Mouse (Mus musculus) CH12.LX (cell line): Measurements from ENCODE around the gene Tox2. TPM values are rescaled to one million over a fixed set of nuclear protein-coding genes. Genes with fewer than 3 reads are reported as not detected.

Source experiments
- DNase-seq: peaks from one replicate; pipeline ENCODE4 v3.0.0-alpha.2; 2013; ENCODE audit errors: extremely low read depth
- H3K27ac ChIP-seq: 2 replicates; pipeline ENCODE4 v1.5.1; 2012; ENCODE audit warnings: low read depth, mild to moderate bottlenecking, control low read depth, moderate library complexity; ENCODE audit not compliant: insufficient read depth
- H3K27me3 ChIP-seq: replicated peaks from 2 replicates; pipeline ENCODE3; 2012; ENCODE audit warnings: inconsistent platforms
- H3K36me3 ChIP-seq, 2 experiments: replicated peaks in 1 of 2; 2 replicates each; pipeline versions ENCODE3 to v1.6.1; 2012; ENCODE audit warnings: inconsistent platforms in 1 of 2, low read length in 1 of 2, mild to moderate bottlenecking in 1 of 2, mixed read lengths in 1 of 2, moderate library complexity in 1 of 2; ENCODE audit not compliant: control insufficient read depth in 1 of 2, insufficient read depth in 1 of 2
- H3K4me1 ChIP-seq, 2 experiments: 2 replicates each; pipeline ENCODE4 v1.6.1; 2012; ENCODE audit warnings: inconsistent platforms in 1 of 2, moderate library complexity in 1 of 2; ENCODE audit not compliant: insufficient read depth in 2 of 2, control insufficient read depth in 1 of 2
- H3K4me2 ChIP-seq: 2 replicates; pipeline ENCODE4 v1.6.1; 2012; ENCODE audit warnings: low read depth, mild to moderate bottlenecking, control low read depth; ENCODE audit not compliant: poor library complexity, insufficient read depth, severe bottlenecking
- H3K4me3 ChIP-seq, 3 experiments: fragments of 150-350 bp in 1 of 3; sonication (generic) in 1 of 3; replicated peaks in 1 of 3; 2 replicates each; pipeline versions ENCODE3 to v1.5.1; 2011 to 2012; ENCODE audit warnings: low read depth in 2 of 3, low read length in 2 of 3, mild to moderate bottlenecking in 2 of 3, moderate library complexity in 2 of 3, control low read depth in 1 of 3, improper control_type of control experiment in 1 of 3, inconsistent platforms in 1 of 3, mixed read lengths in 1 of 3; ENCODE audit not compliant: poor library complexity in 1 of 3
- H3K79me2 ChIP-seq: replicated peaks from 2 replicates; pipeline ENCODE4 v1.6.1; 2012; ENCODE audit warnings: mild to moderate bottlenecking, moderate library complexity; ENCODE audit not compliant: control insufficient read depth, poor library complexity, insufficient read depth, severe bottlenecking; ENCODE audit errors: extremely low read depth
- H3K9ac ChIP-seq: 2 replicates; pipeline ENCODE4 v1.6.1; 2012; ENCODE audit warnings: low read depth, mild to moderate bottlenecking, control low read depth, moderate library complexity; ENCODE audit not compliant: insufficient read depth
- H3K9me3 ChIP-seq: replicated peaks from 2 replicates; pipeline ENCODE3; 2012; ENCODE audit warnings: low read length, inconsistent platforms, mixed read lengths
- BHLHE40 ChIP-seq: IDR thresholded peaks from 2 replicates; pipeline ENCODE4 v1.6.1; 2011; ENCODE audit warnings: mild to moderate bottlenecking, low read depth, low read length, improper control_type of control experiment
- CHD1 ChIP-seq: IDR thresholded peaks from 2 replicates; pipeline ENCODE4 v1.6.1; 2012; ENCODE audit warnings: low read depth, low read length, improper control_type of control experiment, inconsistent platforms
- CTCF ChIP-seq, 2 experiments: IDR thresholded peaks in 1 of 2; conservative IDR thresholded peaks in 1 of 2; 2 replicates each; pipeline ENCODE4 v1.5.1; 2011 to 2012; ENCODE audit warnings: low read depth in 2 of 2, low read length in 2 of 2, improper control_type of control experiment in 1 of 2, inconsistent platforms in 1 of 2, mild to moderate bottlenecking in 1 of 2, moderate library complexity in 1 of 2
- EP300 ChIP-seq: IDR thresholded peaks from 2 replicates; pipeline ENCODE4 v1.6.1; 2011; ENCODE audit warnings: low read length, improper control_type of control experiment
- ETS1 ChIP-seq: conservative IDR thresholded peaks from 2 replicates; pipeline ENCODE4 v1.6.1; 2012; ENCODE audit warnings: low read depth, mild to moderate bottlenecking, inconsistent platforms, low read length, improper control_type of control experiment, moderate library complexity
- GABPA ChIP-seq: IDR thresholded peaks from 2 replicates; pipeline ENCODE4 v1.6.1; 2012; ENCODE audit warnings: low read depth, low read length, improper control_type of control experiment, inconsistent platforms; ENCODE audit not compliant: insufficient replicate concordance
- KAT2A ChIP-seq: IDR thresholded peaks from 2 replicates; pipeline ENCODE4 v1.6.1; 2012; ENCODE audit warnings: low read length, improper control_type of control experiment, inconsistent platforms; ENCODE audit not compliant: insufficient replicate concordance
- PAX5 ChIP-seq: IDR thresholded peaks from 2 replicates; pipeline ENCODE4 v1.6.1; 2012; ENCODE audit warnings: low read length, inconsistent platforms, mixed read lengths
- POLR2AphosphoS2 ChIP-seq: IDR thresholded peaks from 2 replicates; pipeline ENCODE4 v1.6.1; 2011; ENCODE audit warnings: low read depth, low read length, improper control_type of control experiment
- RAD21 ChIP-seq: IDR thresholded peaks from 2 replicates; pipeline ENCODE4 v1.6.1; 2011; ENCODE audit warnings: low read depth, mild to moderate bottlenecking, low read length, improper control_type of control experiment, moderate library complexity
- RCOR1 ChIP-seq: conservative IDR thresholded peaks from 2 replicates; pipeline ENCODE4 v1.6.1; 2012; ENCODE audit warnings: low read depth, mild to moderate bottlenecking, inconsistent platforms, low read length, improper control_type of control experiment
- SMC3 ChIP-seq: IDR thresholded peaks from 2 replicates; pipeline ENCODE4 v1.6.1; 2011; ENCODE audit warnings: low read depth, low read length, improper control_type of control experiment
- ZC3H11A ChIP-seq: IDR thresholded peaks from 2 replicates; pipeline ENCODE4 v1.6.1; 2012; ENCODE audit warnings: low read depth, mild to moderate bottlenecking, inconsistent platforms, low read length, improper control_type of control experiment
- ZKSCAN1 ChIP-seq: IDR thresholded peaks from 2 replicates; pipeline ENCODE4 v1.6.1; 2012; ENCODE audit warnings: low read depth, inconsistent platforms, low read length, improper control_type of control experiment, borderline replicate concordance
- dilution Hi-C: fragments of 300-500 bp; cut with MboI; formaldehyde crosslinking; loops from 2 replicates; pipeline ENCODE4 v1.14.3; 2020; ENCODE audit warnings: low sequenced_read_pairs; ENCODE audit not compliant: extremely low pct_unique_long_range_greater_than_20kb, extremely low pct_ligation_motif_present
- in situ Hi-C: fragments of 300-500 bp; cut with MboI; formaldehyde crosslinking; loops from 3 replicates; pipeline ENCODE4 v1.14.3; 2019; ENCODE audit warnings: low sequenced_read_pairs, low pct_ligation_motif_present, low pct_unique_long_range_greater_than_20kb, mixed read lengths
- polyA plus RNA-seq: library from polyadenylated mRNA; unstranded; fragments of >175 nt; gene quantifications from 2 replicates; pipeline ENCODE4 v1.2.1, GENCODE M21; 2012; ENCODE audit warnings: low read depth; ENCODE audit not compliant: insufficient read length
- total RNA-seq, 2 experiments: library from RNA; depleted of rRNA; stranded (reverse); fragments of 300-350 nt in 1 of 2; fragments of >200 nt in 1 of 2; gene quantifications; 2 replicates each; pipeline ENCODE4 v1.2.3; 2012 to 2014

Tox2 gene
- total and polyA plus RNA-seq, 3 experiments = not detected

DNA sequence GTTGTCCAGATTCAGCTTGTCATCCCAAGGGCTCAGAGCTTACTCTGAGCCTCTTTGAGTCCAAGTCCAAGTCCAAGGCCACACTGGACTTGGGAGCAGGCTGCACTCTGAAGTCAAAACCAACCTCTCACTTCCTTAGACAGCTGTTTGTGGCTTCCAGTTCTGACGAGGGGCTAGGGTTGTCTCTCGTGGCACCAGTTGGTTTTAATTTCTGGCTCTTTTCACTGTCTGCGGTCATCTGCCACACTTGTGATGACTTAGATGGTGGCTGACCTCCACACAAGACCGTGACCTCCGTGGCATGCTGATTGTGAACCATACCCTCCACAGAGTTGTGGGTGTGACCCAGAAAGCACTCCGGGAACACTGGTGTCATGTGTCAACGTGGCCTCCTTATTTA is 46.0 kb downstream of the Tox2 start:
- H3K4me2 ChIP-seq = no peak overlapping the region
- H3K36me3 ChIP-seq = no peaks in the 10 kb centered on the region
- no peak overlapping the region for H3K27ac ChIP-seq
- DNase-seq = no peak
- peaks cover 0 to 11% of the 10 kb centered on the region in 2 experiments; a peak in 2 of 4 replicates for H3K4me1 ChIP-seq
- in situ Hi-C loops = no loop called here
- dilution Hi-C loops = no loop called here
- H3K27me3 ChIP-seq = peaks cover 94% of the 10 kb centered on the region
- no peaks in the 10 kb centered on the region for H3K79me2 ChIP-seq
- H3K9me3 ChIP-seq = no peaks in the 10 kb centered on the region
- no peak overlapping the region for H3K4me3 ChIP-seq
- no peak overlapping the region for H3K9ac ChIP-seq
- TF ChIP-seq ETS1 (no peak), GABPA (no peak), EP300 (no peak), CHD1 (no peak), POLR2AphosphoS2 (no peak), RCOR1 (no peak), ZC3H11A (no peak), BHLHE40 (no peak), PAX5 (no peak)
- TF ChIP-seq, all 38 proteins: peak for 0

DNA sequence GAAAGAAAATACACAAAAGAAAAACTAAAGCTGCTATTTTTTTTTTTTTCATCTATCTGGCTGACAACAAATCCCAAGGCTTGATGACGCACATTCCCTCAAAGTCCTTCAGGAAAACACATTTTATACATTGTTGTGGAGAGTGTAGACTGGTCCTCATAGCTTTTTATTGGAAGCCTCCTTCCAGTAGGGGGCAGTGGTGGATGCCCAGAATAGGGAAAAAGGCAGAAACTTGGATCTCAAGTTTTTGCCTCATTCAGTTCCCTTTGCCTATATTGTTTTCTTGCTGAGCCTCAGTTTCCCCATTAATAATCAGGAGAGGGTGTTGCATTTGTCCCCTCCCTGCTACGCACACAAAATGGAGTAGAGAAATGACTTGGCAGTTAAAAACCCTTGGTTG is 49.7 kb downstream of the Tox2 start:
- Histone ChIP-seq H3K9ac (no peak overlapping the region), H3K4me2 (no peak overlapping the region), H3K27me3 (peaks cover 93% of the 10 kb centered on the region), H3K4me1 (peaks cover 0 to 11% of the 10 kb centered on the region in 2 experiments; a peak in 2 of 4 replicates), H3K27ac (no peak overlapping the region), H3K36me3 (no peaks in the 10 kb centered on the region), H3K9me3 (no peaks in the 10 kb centered on the region), H3K4me3 (no peak overlapping the region), H3K79me2 (no peaks in the 10 kb centered on the region)
- DNase-seq = peak; percentile 5
- dilution Hi-C loops (no loop called here), in situ Hi-C loops (no loop called here)
- TF ChIP-seq SMC3 (peak; percentile 24), KAT2A (no peak), RAD21 (peak; percentile 27), ZKSCAN1 (no peak), CTCF (conservative IDR thresholded peaks at IDR 0.05 in 1 of 2, IDR thresholded peaks at IDR 0.05 in 1 of 2; ENCODE audit: low read depth in 2 of 2, low read length in 2 of 2) (peak; percentile 27 to 48; a peak in 3 of 4 replicates)
